Mouse (Mus musculus) splenic B cell, adult 2 months (primary cell): ENCODE results near the gene Mypn.

Experiments used
- DNase-seq: peaks from one replicate; pipeline ENCODE4 v3.0.0-alpha.2; 2011; ENCODE audit warnings: low read depth, low spot score
- H3K27me3 ChIP-seq: 2 replicates; pipeline ENCODE4 v1.6.1; 2012; ENCODE audit warnings: mild to moderate bottlenecking, low read length, moderate library complexity, mixed read lengths; ENCODE audit not compliant: control insufficient read depth, poor library complexity, insufficient read depth, severe bottlenecking
- H3K36me3 ChIP-seq: 2 replicates; pipeline ENCODE4 v1.6.1; 2012; ENCODE audit warnings: mild to moderate bottlenecking, low read length, moderate library complexity, mixed read lengths; ENCODE audit not compliant: control insufficient read depth, poor library complexity, insufficient read depth, severe bottlenecking

The Mypn gene

DNA sequence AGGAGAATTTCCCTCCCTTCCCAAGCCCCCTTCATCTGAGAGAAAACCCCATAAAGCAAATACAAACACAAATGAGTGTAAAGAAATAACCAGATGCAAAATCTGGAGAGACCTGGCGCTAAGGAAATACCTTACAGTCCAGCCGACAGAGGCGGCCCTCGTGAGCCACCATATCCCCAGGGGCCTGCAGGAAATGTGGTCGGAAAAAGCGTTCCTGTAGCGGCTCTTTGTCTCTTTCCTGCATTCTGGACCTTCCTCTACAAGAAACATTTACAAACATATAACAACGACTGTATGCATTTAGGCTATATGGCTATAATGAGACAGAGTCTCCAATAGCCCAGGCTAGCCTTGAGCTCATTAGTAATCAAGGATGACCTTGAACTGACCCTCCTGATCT is 80.6 kb downstream of the Mypn start:
- no peak for DNase-seq
- Histone ChIP-seq H3K27me3 (no peaks in the 10 kb centered on the region), H3K36me3 (no peaks in the 10 kb centered on the region)

DNA sequence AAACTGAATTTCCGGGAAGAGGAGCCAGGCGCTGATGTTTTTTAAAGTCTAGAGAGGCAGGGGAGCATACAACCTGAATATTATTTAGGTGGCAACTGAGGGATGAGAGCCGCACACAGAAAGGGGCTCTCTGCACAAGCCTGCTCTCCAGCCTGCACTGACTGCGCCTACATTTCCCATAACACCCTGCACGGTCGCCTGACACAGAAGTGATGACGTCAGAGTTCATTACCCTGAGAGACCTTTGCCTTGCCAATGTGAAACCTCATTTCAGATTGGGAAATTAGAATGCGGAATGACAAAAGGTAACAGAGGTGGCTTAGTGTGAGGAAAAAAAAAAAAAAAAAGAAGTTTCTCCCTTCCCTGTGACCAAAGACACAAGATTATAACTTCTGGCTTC is 81.2 kb downstream of the Mypn start:
- no peaks in the 10 kb centered on the region for H3K36me3 ChIP-seq
- DNase-seq: peak; percentile 34
- H3K27me3 ChIP-seq: no peaks in the 10 kb centered on the region

DNA sequence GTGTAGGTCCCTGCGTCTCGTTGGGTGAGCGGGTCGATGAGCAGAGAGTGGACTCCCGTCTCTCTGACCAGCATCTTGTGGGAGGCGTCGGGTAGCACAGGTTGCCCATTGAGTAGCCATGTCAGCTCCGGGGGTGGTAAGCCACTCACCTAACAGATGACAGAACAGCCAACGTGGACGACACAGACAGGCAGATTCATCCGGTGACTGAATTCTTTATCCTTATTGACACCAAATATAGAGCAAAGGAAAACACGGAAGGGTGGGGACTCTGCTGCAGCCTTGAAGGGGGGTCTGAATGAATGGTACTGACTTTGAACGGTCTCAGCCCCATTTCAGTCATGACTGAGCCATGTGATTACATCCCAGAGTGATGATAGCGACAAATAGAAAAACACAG is 81.8 kb downstream of the Mypn start:
- Histone ChIP-seq H3K36me3 (no peaks in the 10 kb centered on the region), H3K27me3 (no peaks in the 10 kb centered on the region)
- no peak for DNase-seq

DNA sequence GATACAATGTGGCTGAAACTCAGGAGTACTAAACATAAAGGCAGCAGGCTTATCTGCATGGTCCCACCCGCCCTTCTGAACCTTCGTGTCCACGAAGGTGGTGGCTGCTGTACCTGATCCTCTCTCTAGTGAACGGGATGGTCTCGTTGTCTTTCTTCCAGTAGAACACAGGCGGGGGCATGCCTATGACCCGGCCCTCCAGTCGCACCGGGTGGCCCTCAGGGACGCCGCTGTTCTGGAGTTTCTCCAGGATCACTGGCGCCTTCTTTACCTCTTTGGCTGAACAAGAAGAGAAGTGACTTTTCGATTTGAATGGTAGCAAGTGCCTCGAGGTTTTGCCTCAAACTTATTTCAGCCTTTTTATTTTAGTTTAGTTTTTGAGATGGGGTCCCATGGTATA is 83.8 kb downstream of the Mypn start:
- Histone ChIP-seq H3K27me3 (no peaks in the 10 kb centered on the region), H3K36me3 (no peaks in the 10 kb centered on the region)
- DNase-seq: no peak

DNA sequence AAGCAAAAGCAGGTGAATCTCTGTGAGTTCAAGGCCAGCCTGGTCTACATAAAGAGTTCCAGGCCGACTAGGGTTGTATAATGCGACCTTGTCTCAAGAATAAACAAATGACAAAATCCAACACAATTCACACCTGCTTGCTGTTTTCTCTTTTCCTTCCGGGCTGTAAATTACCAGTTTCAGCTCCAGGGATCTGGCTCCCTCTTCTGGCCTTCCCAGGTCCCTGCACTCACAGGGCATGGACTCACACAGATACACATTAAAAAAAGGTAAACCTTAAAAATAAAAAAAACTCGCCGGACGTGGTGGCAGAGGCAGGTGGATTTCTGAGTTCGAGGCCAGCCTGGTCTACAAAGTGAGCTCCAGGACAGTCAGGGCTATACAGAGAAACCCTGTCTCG is 86.2 kb downstream of the Mypn start:
- DNase-seq: no peak
- Histone ChIP-seq H3K27me3 (no peaks in the 10 kb centered on the region), H3K36me3 (no peaks in the 10 kb centered on the region)

DNA sequence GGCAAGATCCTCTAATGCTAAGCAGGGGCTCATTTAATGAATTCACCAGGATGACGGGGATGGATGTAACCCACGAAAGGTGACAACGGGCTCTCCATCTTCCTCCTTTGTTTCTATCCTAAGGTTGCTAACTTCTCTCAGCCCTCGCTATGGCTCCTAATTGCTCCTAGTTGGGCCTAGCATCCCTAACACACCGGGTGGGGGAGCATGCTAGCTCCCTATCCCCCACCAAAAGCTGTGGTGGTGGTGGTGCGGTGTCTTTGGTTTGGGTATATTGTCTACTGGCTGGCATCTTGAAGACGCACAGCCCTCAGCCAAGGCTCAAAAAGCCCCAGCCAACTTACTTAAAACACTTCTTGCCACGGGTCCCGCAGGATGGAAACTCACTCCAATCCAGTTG is 87.4 kb downstream of the Mypn start:
- DNase-seq: no peak
- Histone ChIP-seq H3K27me3 (no peaks in the 10 kb centered on the region), H3K36me3 (no peaks in the 10 kb centered on the region)

DNA sequence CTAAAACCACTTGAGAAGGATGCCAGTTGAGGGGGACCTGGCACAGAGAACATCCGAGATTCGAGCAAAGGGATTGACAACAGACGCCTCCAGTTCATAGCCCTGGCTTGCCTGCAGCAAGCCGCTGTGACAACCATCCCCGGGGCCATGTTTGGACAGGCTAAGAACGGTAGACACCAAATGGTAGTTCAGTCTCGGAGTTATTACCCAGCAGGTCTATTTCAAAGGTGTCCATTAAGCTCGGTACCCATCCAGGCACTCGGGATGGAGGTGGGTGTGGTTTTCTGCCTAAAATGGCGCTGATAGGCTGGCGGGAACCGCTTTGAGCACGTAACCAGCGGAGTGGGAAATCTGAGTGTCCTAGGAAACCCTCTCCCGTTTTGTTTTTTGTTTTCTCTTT is 87.9 kb downstream of the Mypn start:
- DNase-seq: no peak
- H3K36me3 ChIP-seq: no peaks in the 10 kb centered on the region
- H3K27me3 ChIP-seq: no peaks in the 10 kb centered on the region

DNA sequence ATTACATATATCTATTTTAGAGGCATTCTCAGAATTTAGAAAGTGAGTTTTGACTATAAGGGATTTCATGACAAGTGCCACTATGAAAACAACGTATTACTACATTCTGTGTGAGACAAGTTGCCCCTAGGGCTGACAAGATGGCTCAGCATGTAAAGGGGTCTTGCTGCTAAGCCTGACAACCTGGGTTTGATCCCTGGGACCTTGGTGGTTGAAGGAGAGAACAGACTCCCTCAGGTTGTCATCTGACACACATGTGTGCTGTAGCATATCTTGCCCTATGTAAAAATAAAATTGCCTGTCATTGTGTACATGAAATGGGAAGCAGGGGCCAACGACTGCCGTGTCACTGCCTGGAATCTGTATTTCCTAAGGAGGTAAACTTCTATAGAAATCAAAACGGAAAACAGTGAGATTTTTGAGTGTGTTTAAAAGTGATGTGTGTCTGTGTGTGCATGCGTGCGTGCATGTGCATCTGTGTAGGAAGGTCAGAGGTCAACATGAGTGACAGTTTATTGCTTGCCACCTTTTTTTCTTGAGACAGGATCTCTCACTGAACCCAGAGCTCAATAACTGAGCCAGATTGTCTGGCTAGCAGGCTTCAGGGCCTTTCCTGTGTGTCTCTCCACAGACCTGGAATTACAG is 89.9 kb downstream of the Mypn start:
- DNase-seq: no peak
- Histone ChIP-seq H3K36me3 (no peaks in the 10 kb centered on the region), H3K27me3 (no peaks in the 10 kb centered on the region)

DNA sequence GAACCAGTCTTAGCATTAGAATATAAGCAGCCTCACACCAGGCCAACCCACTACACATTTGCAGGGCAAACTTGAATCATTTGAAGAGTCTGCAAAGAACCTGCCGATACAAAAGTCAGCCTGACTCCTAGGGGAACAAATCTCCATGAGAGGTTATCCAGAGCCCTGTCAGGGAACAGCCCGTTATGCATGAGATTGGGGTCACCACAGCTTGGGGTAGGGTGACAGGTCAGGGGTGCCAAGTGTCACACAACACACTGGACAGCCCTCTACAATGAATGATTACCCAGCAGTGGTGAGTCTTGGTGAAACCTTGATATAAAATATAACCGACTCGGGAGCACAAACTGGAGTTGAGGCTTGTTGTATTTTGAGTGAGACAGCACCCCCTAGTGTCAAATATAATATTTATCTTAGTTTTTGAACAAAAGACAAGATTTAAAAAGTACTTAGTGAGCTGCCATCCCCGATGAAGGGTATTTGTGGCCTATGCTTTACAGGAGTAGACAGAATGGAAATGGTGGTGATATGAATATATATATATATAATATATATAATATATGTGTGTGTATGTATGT is 90.6 kb downstream of the Mypn start:
- Histone ChIP-seq H3K36me3 (no peaks in the 10 kb centered on the region), H3K27me3 (no peaks in the 10 kb centered on the region)
- peak; percentile 71 for DNase-seq

DNA sequence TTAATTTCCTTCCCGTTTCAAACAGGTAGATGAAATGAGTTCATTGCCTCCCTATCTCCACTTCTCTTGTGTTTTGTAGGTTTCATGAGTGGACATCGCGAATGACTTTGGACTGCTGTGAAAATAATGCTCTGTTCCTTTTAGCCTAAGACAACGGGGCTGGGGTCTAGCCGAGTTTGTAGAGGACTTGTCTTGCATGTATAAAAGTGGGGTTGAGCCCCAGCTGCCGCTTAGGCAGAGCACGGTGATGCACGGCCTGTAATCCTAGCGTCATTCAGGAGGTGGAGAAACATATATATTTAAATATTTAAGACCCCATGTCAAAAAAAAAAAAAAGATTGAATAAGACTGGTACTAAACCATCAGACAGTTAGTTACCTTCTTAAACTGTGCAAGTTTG is 103.1 kb downstream of the Mypn start:
- Histone ChIP-seq H3K36me3 (no peaks in the 10 kb centered on the region), H3K27me3 (no peaks in the 10 kb centered on the region; the same call in 1 of the 2 replicates)
- DNase-seq: no peak

DNA sequence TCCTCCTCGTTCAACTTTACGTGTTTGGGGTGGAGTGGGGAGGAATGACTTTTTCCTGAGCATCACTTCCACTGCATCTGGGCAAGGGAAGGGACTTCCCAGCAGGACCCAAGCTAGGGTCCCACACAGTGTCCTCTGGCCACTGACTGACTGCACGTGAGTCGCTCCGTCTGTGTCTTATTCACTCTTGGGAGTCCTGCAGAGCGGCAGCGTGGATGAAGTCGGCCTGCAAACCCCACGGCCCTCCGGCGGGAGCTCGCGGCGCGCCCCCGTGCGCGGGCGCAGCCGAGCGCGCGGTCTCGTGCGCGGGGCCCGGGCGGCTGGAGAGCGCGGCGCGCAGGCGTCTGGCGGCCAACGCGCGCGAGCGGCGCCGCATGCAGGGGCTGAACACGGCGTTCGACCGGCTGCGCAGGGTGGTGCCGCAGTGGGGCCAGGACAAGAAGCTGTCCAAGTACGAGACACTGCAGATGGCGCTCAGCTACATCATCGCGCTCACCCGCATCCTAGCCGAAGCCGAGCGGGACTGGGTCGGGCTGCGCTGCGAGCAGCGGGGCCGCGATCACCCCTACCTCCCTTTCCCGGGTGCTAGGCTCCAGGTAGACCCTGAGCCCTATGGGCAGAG is 103.7 kb downstream of the Mypn start:
- no peaks in the 10 kb centered on the region; the same call in 1 of the 2 replicates for H3K27me3 ChIP-seq
- DNase-seq: peak; percentile 17
- no peaks in the 10 kb centered on the region for H3K36me3 ChIP-seq

DNA sequence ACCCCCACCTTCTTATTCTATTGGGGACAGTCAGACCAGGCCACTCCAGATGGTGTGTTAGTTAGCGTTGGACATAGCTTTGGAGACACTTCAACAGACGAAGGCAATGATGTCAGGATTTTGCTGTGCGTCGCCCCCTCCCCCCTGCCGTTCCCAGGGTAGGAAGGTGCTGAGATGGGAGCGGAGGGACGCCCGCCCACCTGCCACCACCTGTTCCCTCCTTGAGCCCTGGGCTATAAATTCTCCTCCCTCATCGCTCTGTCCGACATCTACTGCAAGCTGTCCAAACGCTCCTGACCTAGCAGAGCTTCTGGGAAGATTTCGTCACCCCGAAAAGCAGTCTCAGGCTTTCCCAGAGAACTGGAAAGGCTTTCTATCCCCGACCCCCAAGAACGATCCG is 104.2 kb downstream of the Mypn start, which contains the start of gene Atoh7:
Gene Atoh7 (plus strand): TSS at position 131 of the 400 bp plus-strand sequence.
- H3K36me3 ChIP-seq: no peaks in the 10 kb centered on the region
- DNase-seq: no peak
- no peaks in the 10 kb centered on the region; the same call in 1 of the 2 replicates for H3K27me3 ChIP-seq

DNA sequence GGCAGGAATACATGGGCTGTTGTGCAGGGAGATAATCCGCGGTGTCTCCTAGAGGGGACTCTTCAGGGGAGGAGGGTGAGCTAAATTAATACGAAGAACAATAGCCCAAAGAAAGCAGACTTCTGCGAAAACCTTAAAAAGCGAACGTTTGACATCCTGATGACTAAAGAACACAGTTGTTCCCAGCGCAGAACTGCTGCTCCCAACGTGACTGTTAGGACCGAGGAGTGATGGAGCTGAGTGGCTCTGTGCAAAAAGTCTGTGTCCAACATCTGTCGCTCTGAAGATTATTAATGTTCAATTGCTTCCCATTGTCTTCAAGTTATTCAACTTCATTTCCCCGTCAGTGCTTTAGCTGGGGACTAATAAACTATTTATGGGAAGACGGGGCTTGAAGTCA is 105.6 kb downstream of the Mypn start:
- DNase-seq: no peak
- H3K27me3 ChIP-seq: no peaks in the 10 kb centered on the region; the same call in 1 of the 2 replicates
- H3K36me3 ChIP-seq: no peaks in the 10 kb centered on the region

DNA sequence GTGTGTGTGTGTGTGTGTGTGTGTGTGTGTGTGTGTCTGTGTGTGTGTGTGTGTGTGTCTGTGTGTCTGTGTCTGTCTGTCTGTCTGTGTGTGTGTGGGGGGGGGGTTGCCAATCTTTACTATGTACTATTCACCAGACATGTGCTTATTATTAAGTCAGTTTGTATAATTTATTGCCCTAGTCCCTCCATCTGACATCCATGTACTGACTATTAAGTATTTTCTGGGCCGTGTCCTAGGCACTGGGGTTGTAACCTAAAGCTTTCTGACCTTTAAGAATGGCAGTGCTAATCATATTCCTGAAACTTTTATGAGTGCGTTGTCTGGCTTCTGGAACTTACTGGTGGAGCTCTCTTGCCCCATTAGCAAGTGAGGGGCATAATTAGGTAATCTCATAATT is 107.0 kb downstream of the Mypn start:
- Histone ChIP-seq H3K27me3 (no peaks in the 10 kb centered on the region; the same call in 1 of the 2 replicates), H3K36me3 (no peaks in the 10 kb centered on the region)
- DNase-seq: no peak

DNA sequence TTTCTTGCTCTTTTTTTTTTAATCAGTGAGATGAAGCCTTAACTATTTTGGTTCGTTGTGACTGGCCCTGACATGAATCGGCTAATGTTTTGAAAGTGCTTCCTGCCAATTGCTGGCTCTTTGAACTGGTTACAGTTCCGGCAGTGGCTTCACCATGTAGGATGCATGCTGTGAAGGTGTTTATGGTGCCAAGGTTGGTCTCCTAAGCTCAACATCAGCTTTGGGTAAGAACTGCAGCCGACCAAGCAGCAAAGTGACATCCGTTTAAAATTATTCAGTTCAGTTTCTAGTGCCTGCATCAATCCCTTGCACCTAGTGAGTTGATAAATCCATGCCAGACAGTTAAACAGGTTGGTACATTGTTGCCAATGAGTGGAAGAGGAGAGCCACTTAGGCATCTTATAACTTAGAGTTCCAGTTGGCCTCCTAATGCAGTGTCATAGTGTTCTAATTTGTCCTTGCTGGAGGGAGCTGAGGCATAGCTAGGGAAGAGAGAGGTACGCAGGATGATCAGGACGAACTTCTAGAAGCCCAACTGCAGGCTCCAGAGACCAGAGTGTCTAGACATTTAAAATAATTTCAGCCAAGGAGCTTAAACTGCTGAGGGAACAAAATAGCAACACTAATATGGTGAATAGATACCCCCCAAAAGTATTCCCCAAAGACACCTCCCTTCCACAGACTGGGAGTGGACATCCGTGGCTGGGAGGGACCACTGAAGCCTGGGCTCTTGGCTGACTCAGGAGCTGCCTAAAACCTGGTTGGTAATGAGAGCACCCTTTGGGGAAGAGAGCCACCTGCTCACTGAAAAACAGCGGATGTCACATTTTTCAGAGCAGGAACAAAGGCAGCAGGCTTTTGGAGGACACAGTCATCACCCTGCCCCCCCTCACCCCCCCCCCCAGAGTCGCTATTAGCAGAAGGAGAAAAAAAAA is 110.9 kb downstream of the Mypn start:
- no peak for DNase-seq
- H3K27me3 ChIP-seq: no peaks in the 10 kb centered on the region

More for the DNA sequence above, 110.9 kb downstream of the Mypn start:
- H3K36me3 ChIP-seq: no peaks in the 10 kb centered on the region
